15 mouse cellular contexts compared by ENCODE assay signal in the genomic region with DNA sequence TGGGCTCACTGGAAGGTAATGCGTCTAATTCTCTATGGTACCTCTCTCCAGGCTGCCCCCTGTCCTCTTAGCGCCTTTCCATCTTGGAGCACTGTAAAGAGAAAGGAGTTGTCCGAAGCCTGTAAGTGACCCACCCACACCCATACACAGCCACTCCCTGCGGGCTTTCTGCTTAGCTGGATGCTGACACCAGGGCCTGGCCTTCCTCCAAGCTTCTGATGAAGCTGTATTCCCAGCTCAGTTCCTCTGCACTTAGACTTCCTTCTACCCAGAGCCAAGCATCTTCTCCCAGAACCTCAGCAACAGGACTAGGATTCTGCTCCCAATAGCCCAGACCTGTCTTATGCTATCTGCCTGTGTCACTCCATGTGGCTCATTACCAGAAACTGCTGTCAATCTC.
DNase-seq lines count a peak whose midpoint lies in the region; TF ChIP-seq lines count a peak whose summit lies in the region.
"Had no signal": no experiment of that assay in that cellular context is flagged by ENCODE, and none has a peak within 500 bp of the region (broad histone marks: within the 10 kb centered on the region; RNA-seq: fewer than 3 reads in every experiment).

No protein-coding gene starts in this region.

- H3K79me2 ChIP-seq in heart, adult 2 months (replicated peaks; ENCODE audit: control insufficient read depth, insufficient read depth, low read length), result no peaks in the 10 kb centered on the region

- H3K27me3 ChIP-seq in heart, adult 2 months (ENCODE audit: control insufficient read depth, insufficient read depth, low read length), result no peaks in the 10 kb centered on the region
- H3K27me3 ChIP-seq: forebrain, embryonic 12.5 days; lung, embryonic 15.5 days; midbrain, embryonic 15.5 days had no signal

- no peak overlapping the region for H3K4me3 ChIP-seq in heart, adult 2 months
- H3K4me3 ChIP-seq: forebrain, embryonic 12.5 days; lung, embryonic 15.5 days; megakaryocyte, embryonic 14.5 days; midbrain, embryonic 15.5 days had no signal

- no peak for TF ChIP-seq EP300 in heart, adult 2 months (IDR thresholded peaks at IDR 0.05; ENCODE audit: insufficient read depth, low read depth, low read length)

- DNase-seq in heart, postnatal 4 days, result peak; percentile 20
- no peak for DNase-seq in heart, adult 2 months
- DNase-seq in ovary, postnatal 36 days (ENCODE audit: low spot score), result peak; percentile 13
- DNase-seq in ovary, adult 18-20 months (ENCODE audit: low spot score), result no peak
- DNase-seq in brain, adult 2 months (ENCODE audit: low read depth, low spot score), result peak; percentile 12
- DNase-seq in gastrocnemius, postnatal 25 days, result peak; percentile 11
- no peak for DNase-seq in testis, postnatal 10 days (ENCODE audit: low spot score)
- DNase-seq: cerebellum, postnatal 25 days; kidney, adult 9 months; left cerebral cortex, postnatal 4 days; right cerebral cortex, adult 18-20 months had no signal

- no peak for TF ChIP-seq POLR2A in heart, adult 2 months (IDR thresholded peaks at IDR 0.05; ENCODE audit: insufficient read depth, low read depth, low read length)

- intact Hi-C loops in heart, adult 2 months (cut with DNase I), result no loop called here

- H3K27ac ChIP-seq in heart, adult 2 months, result no peak overlapping the region
- H3K27ac ChIP-seq: forebrain, embryonic 12.5 days; lung, embryonic 15.5 days; midbrain, embryonic 15.5 days had no signal

- 51% methylated on average over 4 of the region's 4 CpGs for WGBS in heart, adult 2 months

- no peaks in the 10 kb centered on the region for H3K4me1 ChIP-seq in heart, adult 2 months (ENCODE audit: control insufficient read depth, insufficient read depth, low read length)
- H3K4me1 ChIP-seq: lung, embryonic 15.5 days; megakaryocyte, embryonic 14.5 days had no signal

- no peaks in the 10 kb centered on the region for H3K36me3 ChIP-seq in heart, adult 2 months (ENCODE audit: control insufficient read depth, insufficient read depth, low read length)
- H3K36me3 ChIP-seq: forebrain, embryonic 12.5 days; lung, embryonic 15.5 days; midbrain, embryonic 15.5 days had no signal

- TF ChIP-seq CTCF in heart, adult 2 months (IDR thresholded peaks at IDR 0.05), result no peak

- H3K9ac ChIP-seq in heart, adult 2 months (ENCODE audit: low read depth, low read length), result no peak overlapping the region
- H3K9ac ChIP-seq: forebrain, embryonic 12.5 days; lung, embryonic 15.5 days; midbrain, embryonic 15.5 days had no signal

Comparison
In these comparisons a context has a peak if more than half of its experiments do, and no peak if none do; other contexts are left out.
1. DNase-seq: peak in heart, postnatal 4 days (single experiment), ovary, postnatal 36 days (single experiment), brain, adult 2 months (single experiment) and gastrocnemius, postnatal 25 days (single experiment); none in heart, adult 2 months (0 of 2), ovary, adult 18-20 months (single experiment) and testis, postnatal 10 days (single experiment).